Comparison of ENCODE assay signal across 10 mouse cellular contexts in the genomic region with DNA sequence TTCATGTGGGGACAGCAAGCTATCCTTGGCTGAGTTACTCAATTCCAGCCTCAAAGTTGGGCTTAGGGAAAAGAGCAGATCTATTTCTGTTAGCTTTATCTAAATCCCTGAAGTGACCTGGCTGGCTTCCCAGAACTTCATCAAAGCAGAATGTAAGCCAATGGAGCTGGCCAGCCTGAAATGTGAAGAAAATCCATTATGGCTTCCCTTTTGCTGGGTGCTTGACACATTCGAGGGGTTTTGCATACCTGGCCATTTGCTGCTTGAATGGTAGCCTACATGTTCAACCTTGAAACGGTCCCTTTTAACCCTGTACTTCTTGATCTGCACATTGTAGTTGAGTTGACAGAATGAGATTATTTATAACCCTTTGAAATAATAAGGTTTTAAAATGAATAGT. TPM values are rescaled to one million over a fixed set of nuclear protein-coding genes. Genes with fewer than 3 reads are reported as not detected.
DNase-seq lines count a peak whose midpoint lies in the region; ATAC-seq lines count a peak whose summit lies in the region.
"Had no signal": no experiment of that assay in that cellular context is flagged by ENCODE, and none has a peak within 500 bp of the region (broad histone marks: within the 10 kb centered on the region; RNA-seq: fewer than 3 reads in every experiment).

No protein-coding gene starts in this region.

- H3K4me1 ChIP-seq in lung, embryonic 16.5 days (replicated peaks; ENCODE audit: control insufficient read depth, insufficient read depth, low read length), result no peaks in the 10 kb centered on the region
- H3K4me1 ChIP-seq: neural tube, embryonic 15.5 days had no signal

- H3K4me3 ChIP-seq in lung, embryonic 16.5 days (ENCODE audit: low read length), result no peak overlapping the region
- H3K4me3 ChIP-seq: neural tube, embryonic 15.5 days had no signal

- no peak overlapping the region for H3K9ac ChIP-seq in lung, embryonic 16.5 days (ENCODE audit: low read length)
- H3K9ac ChIP-seq: neural tube, embryonic 15.5 days had no signal

- no peak overlapping the region for H3K27ac ChIP-seq in lung, embryonic 16.5 days (ENCODE audit: low read length)
- H3K27ac ChIP-seq: neural tube, embryonic 15.5 days had no signal

- no peaks in the 10 kb centered on the region for H3K27me3 ChIP-seq in lung, embryonic 16.5 days (ENCODE audit: control insufficient read depth, insufficient read depth, low read depth, low read length)
- H3K27me3 ChIP-seq: neural tube, embryonic 15.5 days had no signal

- ATAC-seq in cerebellum, adult (ENCODE audit: insufficient number of reproducible peaks, low FRiP score, low TSS enrichment), result no peak
- ATAC-seq in lung, embryonic 16.5 days (ENCODE audit: low read depth), result 0 out of 2 replicates have a peak, but pooled peaks have one; percentile 15
- ATAC-seq: inflammation-experienced regulatory T-cells, adult 6 months had no signal

- H3K4me2 ChIP-seq in lung, embryonic 16.5 days (ENCODE audit: low read depth, low read length), result no peak overlapping the region
- H3K4me2 ChIP-seq: neural tube, embryonic 15.5 days had no signal

- 48% methylated on average over 2 of the region's 2 CpGs for WGBS in lung, embryonic 16.5 days

- H3K36me3 ChIP-seq in lung, embryonic 16.5 days (ENCODE audit: control insufficient read depth, insufficient read depth, low read length), result no peaks in the 10 kb centered on the region
- H3K36me3 ChIP-seq: neural tube, embryonic 15.5 days had no signal

- peak; percentile 79 to 83 for DNase-seq in cerebellum, postnatal 14 days
- DNase-seq in lung, postnatal 25 days (ENCODE audit: low spot score), result no peak
- peak; percentile 43 to 81 for DNase-seq in heart, adult 9 months (ENCODE audit: low spot score in 2 of 2)
- peak; percentile 22 for DNase-seq in ovary, postnatal 36 days (ENCODE audit: low spot score)
- DNase-seq in gastrocnemius, postnatal 14 days, result no peak
- DNase-seq in layer of hippocampus, adult 8-10 months (ENCODE audit: low spot score in 2 of 2), result no peak

- H3K9me3 ChIP-seq in lung, embryonic 16.5 days (ENCODE audit: control insufficient read depth, low read length), result no peaks in the 10 kb centered on the region
- H3K9me3 ChIP-seq: neural tube, embryonic 15.5 days had no signal

- intact Hi-C loops in gastrocnemius, postnatal 14 days (cut with DNase I; ENCODE audit: low total_unique reads), result no loop called here

RNA-seq across cellular contexts. Expression of a gene that starts 13.9 kb away (rescaled TPM):
- polyA plus RNA-seq in lung, embryonic 16.5 days (2015; fragmentation: Nextera tagmentation; extraction: Ambion mirVana), result 4.8 and 4.9 TPM in 2 replicates
- total RNA-seq in gastrocnemius, postnatal 14 days (2021), result under 1 TPM; 0.10 to 0.27 TPM
- total RNA-seq in layer of hippocampus, adult 8-10 months (2022), result 10 to 100 TPM; 74.2 to 81.2 (median 77.9) TPM

Comparison
In these comparisons a context has a peak if more than half of its experiments do, and no peak if none do; other contexts are left out.
1. DNase-seq: peak in cerebellum, postnatal 14 days (2 of 2), heart, adult 9 months (2 of 2) and ovary, postnatal 36 days (single experiment); none in lung, postnatal 25 days (single experiment), gastrocnemius, postnatal 14 days (single experiment) and layer of hippocampus, adult 8-10 months (0 of 2).
2. RNA of a gene that starts 13.9 kb away (total RNA-seq): 74.2 to 81.2 TPM in layer of hippocampus, adult 8-10 months; 0.10 to 0.27 TPM in gastrocnemius, postnatal 14 days; every median in the first group is over 10 times any median in the second.